Mouse (Mus musculus) myocyte (in vitro differentiated cells): ENCODE measurements at regions not wholly inside any gene's neighbourhood (a gene's known extent, or its start where the extent isn't known, plus 50 kb on each side); places are given as distances from the start of the nearest gene placed in this dataset.

ENCODE experiments used
- H3K27me3 ChIP-seq: one replicate; pipeline ENCODE4 v1.6.1; 2011; ENCODE audit not compliant: control insufficient read depth, insufficient read depth, insufficient read length
- H3K36me3 ChIP-seq: one replicate; pipeline ENCODE4 v1.6.1; 2011; ENCODE audit not compliant: control insufficient read depth, insufficient read depth
- H3K4me2 ChIP-seq: one replicate; pipeline ENCODE4 v1.6.1; 2011; ENCODE audit warnings: low read depth, control low read depth
- H3K4me3 ChIP-seq: one replicate; pipeline ENCODE4 v1.5.1; 2011; ENCODE audit warnings: mild to moderate bottlenecking, control low read depth, moderate library complexity
- H3K79me2 ChIP-seq: one replicate; pipeline ENCODE4 v1.6.1; 2011; ENCODE audit not compliant: control insufficient read depth, insufficient read depth
- H3ac ChIP-seq: one replicate; pipeline ENCODE4 v1.6.1; 2011; ENCODE audit not compliant: control insufficient read depth, insufficient read length
- CEBPB ChIP-seq: IDR thresholded peaks from 2 replicates; pipeline ENCODE4 v1.6.1; 2011; ENCODE audit warnings: mild to moderate bottlenecking, moderate library complexity; ENCODE audit not compliant: poor library complexity, insufficient read depth, severe bottlenecking
- E2F4 ChIP-seq: IDR thresholded peaks from one replicate; pipeline ENCODE4 v1.6.1; 2011; ENCODE audit warnings: mild to moderate bottlenecking, control low read depth, moderate library complexity; ENCODE audit not compliant: insufficient read depth
- MAX ChIP-seq: IDR thresholded peaks from one replicate; pipeline ENCODE4 v1.6.1; 2011; ENCODE audit warnings: low read depth, mild to moderate bottlenecking, control low read depth
- MYOD1 ChIP-seq, 3 experiments: IDR thresholded peaks; one replicate each; pipeline ENCODE4 v1.6.1; 2011; ENCODE audit warnings: control low read depth in 2 of 3, low read depth in 2 of 3, mild to moderate bottlenecking in 2 of 3, moderate library complexity in 1 of 3; ENCODE audit not compliant: insufficient read length in 2 of 3, control insufficient read depth in 1 of 3
- MYOG ChIP-seq, 3 experiments: IDR thresholded peaks; one replicate each; pipeline ENCODE4 v1.6.1; 2011; ENCODE audit warnings: control low read depth in 2 of 3, low read depth in 2 of 3, mild to moderate bottlenecking in 2 of 3; ENCODE audit not compliant: insufficient read length in 2 of 3, control insufficient read depth in 1 of 3, insufficient read depth in 1 of 3
- POLR2A ChIP-seq: IDR thresholded peaks from one replicate; pipeline ENCODE4 v1.6.1; 2011; ENCODE audit warnings: low read depth, mild to moderate bottlenecking, control low read depth, moderate library complexity; ENCODE audit not compliant: insufficient read length
- POLR2AphosphoS2 ChIP-seq: IDR thresholded peaks from one replicate; pipeline ENCODE4 v1.6.1; 2011; ENCODE audit warnings: low read depth, control low read depth; ENCODE audit not compliant: insufficient read length
- REST ChIP-seq: IDR thresholded peaks from one replicate; pipeline ENCODE4 v1.6.1; 2011; ENCODE audit warnings: mild to moderate bottlenecking, control low read depth, moderate library complexity; ENCODE audit not compliant: insufficient read depth, insufficient read length
- SRF ChIP-seq: IDR thresholded peaks from one replicate; pipeline ENCODE4 v1.6.1; 2011; ENCODE audit warnings: low read depth; ENCODE audit not compliant: control insufficient read depth, insufficient read length
- TCF12 ChIP-seq: IDR thresholded peaks from one replicate; pipeline ENCODE4 v1.6.1; 2011; ENCODE audit warnings: mild to moderate bottlenecking, control low read depth; ENCODE audit not compliant: poor library complexity, insufficient read depth, severe bottlenecking
- TCF3 ChIP-seq: IDR thresholded peaks from one replicate; pipeline ENCODE4 v1.6.1; 2011; ENCODE audit warnings: low read depth, control low read depth; ENCODE audit not compliant: insufficient read length
- USF1 ChIP-seq: IDR thresholded peaks from one replicate; pipeline ENCODE4 v1.6.1; 2011; ENCODE audit warnings: low read depth, mild to moderate bottlenecking, control low read depth, moderate library complexity

GRCm38 (mm10) chr10:12124272-12124671 lies 744.9 kb downstream of the Utrn start:
- H3ac ChIP-seq = no peak overlapping the region
- no peaks in the 10 kb centered on the region for H3K27me3 ChIP-seq
- no peak for TF ChIP-seq USF1
- no peak for TF ChIP-seq TCF12
- TF ChIP-seq MAX = no peak
- no peak for TF ChIP-seq POLR2A
- no peak for TF ChIP-seq POLR2AphosphoS2
- TF ChIP-seq E2F4 = no peak
- TF ChIP-seq MYOG (IDR thresholded peaks at IDR 0.05; ENCODE audit: control insufficient read depth in 1 of 3, insufficient read depth in 1 of 3, insufficient read length in 2 of 3, low read depth in 2 of 3) = no peak
- TF ChIP-seq SRF = no peak
- no peak for TF ChIP-seq MYOD1 (IDR thresholded peaks at IDR 0.05; ENCODE audit: control insufficient read depth in 1 of 3, insufficient read length in 2 of 3, low read depth in 2 of 3)
- H3K4me3 ChIP-seq = no peak overlapping the region
- H3K4me2 ChIP-seq = no peak overlapping the region
- H3K79me2 ChIP-seq = no peaks in the 10 kb centered on the region
- H3K36me3 ChIP-seq = no peaks in the 10 kb centered on the region

- TF ChIP-seq CEBPB = no peak
- TF ChIP-seq MYOD1 (IDR thresholded peaks at IDR 0.05; ENCODE audit: control insufficient read depth in 1 of 3, insufficient read length in 2 of 3, low read depth in 2 of 3) = no peak
- Histone ChIP-seq H3K36me3 (no peaks in the 10 kb centered on the region), H3K4me2 (no peak overlapping the region), H3ac (no peak overlapping the region), H3K4me3 (no peak overlapping the region), H3K79me2 (no peaks in the 10 kb centered on the region), H3K27me3 (no peaks in the 10 kb centered on the region)
These were observed 739.7 kb downstream of the Utrn start for GRCm38 (mm10) chr10:12129486-12129885.

- no peak overlapping the region for H3K4me2 ChIP-seq
- TF ChIP-seq USF1 = peak; percentile 73
- TF ChIP-seq TCF3 = no peak
- H3ac ChIP-seq = no peak overlapping the region
- no peaks in the 10 kb centered on the region for H3K27me3 ChIP-seq
- H3K79me2 ChIP-seq = no peaks in the 10 kb centered on the region
- no peaks in the 10 kb centered on the region for H3K36me3 ChIP-seq
- H3K4me3 ChIP-seq = no peak overlapping the region
These were observed 724.5 kb downstream of the Utrn start for GRCm38 (mm10) chr10:12144691-12145090.

GRCm38 (mm10) chr10:12146942-12147537 lies 722.1 kb downstream of the Utrn start:
- no peaks in the 10 kb centered on the region for H3K27me3 ChIP-seq
- no peak overlapping the region for H3K4me2 ChIP-seq
- TF ChIP-seq MAX = no peak
- no peak for TF ChIP-seq MYOD1 (IDR thresholded peaks at IDR 0.05; ENCODE audit: control insufficient read depth in 1 of 3, insufficient read length in 2 of 3, low read depth in 2 of 3)
- no peak for TF ChIP-seq E2F4
- TF ChIP-seq TCF3 = no peak
- no peak for TF ChIP-seq POLR2AphosphoS2
- no peak for TF ChIP-seq MYOG (IDR thresholded peaks at IDR 0.05; ENCODE audit: control insufficient read depth in 1 of 3, insufficient read depth in 1 of 3, insufficient read length in 2 of 3, low read depth in 2 of 3)
- TF ChIP-seq SRF = no peak
- no peak for TF ChIP-seq CEBPB
- no peak for TF ChIP-seq REST
- TF ChIP-seq TCF12 = no peak
- TF ChIP-seq POLR2A = no peak
- H3K79me2 ChIP-seq = no peaks in the 10 kb centered on the region
- H3ac ChIP-seq = no peak overlapping the region
- H3K4me3 ChIP-seq = no peak overlapping the region
- no peaks in the 10 kb centered on the region for H3K36me3 ChIP-seq

- no peak overlapping the region for H3K4me3 ChIP-seq
- H3K79me2 ChIP-seq = no peaks in the 10 kb centered on the region
- H3K4me2 ChIP-seq = no peak overlapping the region
- H3K27me3 ChIP-seq = no peaks in the 10 kb centered on the region
- TF ChIP-seq MYOD1 (IDR thresholded peaks at IDR 0.05; ENCODE audit: control insufficient read depth in 1 of 3, insufficient read length in 2 of 3, low read depth in 2 of 3) (no peak), MYOG (IDR thresholded peaks at IDR 0.05; ENCODE audit: control insufficient read depth in 1 of 3, insufficient read depth in 1 of 3, insufficient read length in 2 of 3, low read depth in 2 of 3) (no peak), MAX (no peak), SRF (no peak), E2F4 (no peak), TCF12 (no peak), CEBPB (no peak), REST (no peak), POLR2AphosphoS2 (no peak), POLR2A (no peak), USF1 (no peak)
- no peaks in the 10 kb centered on the region for H3K36me3 ChIP-seq
- no peak overlapping the region for H3ac ChIP-seq
These were observed 698.9 kb downstream of the Utrn start for GRCm38 (mm10) chr10:12170243-12170642.
